ENCODE assay signal across 15 mouse cellular contexts in genomic region chr17:43138356-43138755, GRCm38 (mm10).
DNase-seq lines count a peak whose midpoint lies in the region; ATAC-seq and TF ChIP-seq lines count a peak whose summit lies in the region.
"Had no signal": no experiment of that assay in that cellular context is flagged by ENCODE, and none has a peak within 500 bp of the region (broad histone marks: within the 10 kb centered on the region; RNA-seq: fewer than 3 reads in every experiment).

No protein-coding gene starts in this region.

- peaks cover 2% of the 10 kb centered on the region for H3K4me1 ChIP-seq in testis, adult 2 months (ENCODE audit: control insufficient read depth, insufficient read depth, low read length)
- H3K4me1 ChIP-seq: embryonic facial prominence, embryonic 12.5 days; limb, embryonic 10.5 days; midbrain, embryonic 12.5 days had no signal

- TF ChIP-seq CTCF in testis, adult 2 months (IDR thresholded peaks at IDR 0.05; ENCODE audit: control insufficient read depth, insufficient read depth, insufficient replicate concordance, low read depth, low read length): no peak

- H3K27ac ChIP-seq in testis, adult 2 months (ENCODE audit: control insufficient read depth, insufficient read depth, low read depth, low read length): peak overlapping the region; percentile 84
- H3K27ac ChIP-seq: embryonic facial prominence, embryonic 12.5 days; limb, embryonic 10.5 days; midbrain, embryonic 12.5 days had no signal

- peak; percentile 79 for ATAC-seq in granulocyte monocyte progenitor cell, adult 5-6 weeks (replicated peaks; ENCODE audit: poor library complexity, severe bottlenecking)
- ATAC-seq: forebrain, embryonic 14.5 days had no signal

- no peaks in the 10 kb centered on the region for H3K36me3 ChIP-seq in testis, adult 2 months (ENCODE audit: control insufficient read depth, insufficient read depth, low read length)
- H3K36me3 ChIP-seq: embryonic facial prominence, embryonic 12.5 days; limb, embryonic 10.5 days; midbrain, embryonic 12.5 days had no signal

- no peak for TF ChIP-seq POLR2A in testis, adult 2 months (IDR thresholded peaks at IDR 0.05; ENCODE audit: control insufficient read depth, low read depth, low read length)

- DNase-seq in testis, postnatal 10 days (ENCODE audit: low spot score): no peak
- peak; percentile 37 to 43 for DNase-seq in lung, postnatal 4 days
- no peak for DNase-seq in B cell, adult 2 months
- no peak for DNase-seq in thymus, adult 18-20 months
- DNase-seq in cerebellum, adult 9-10 months: no peak
- DNase-seq: cerebellum, adult 8-10 months; gastrocnemius, postnatal 36 days; kidney, adult 8-10 months; thymus, postnatal 36 days had no signal

- H3K27me3 ChIP-seq in testis, adult 2 months (ENCODE audit: control insufficient read depth, insufficient read depth, low read length): no peaks in the 10 kb centered on the region
- H3K27me3 ChIP-seq: embryonic facial prominence, embryonic 12.5 days; midbrain, embryonic 12.5 days had no signal

- H3K4me3 ChIP-seq in testis, adult 2 months (ENCODE audit: control insufficient read depth, low read depth, low read length): peak overlapping the region; percentile 86
- H3K4me3 ChIP-seq: embryonic facial prominence, embryonic 12.5 days; limb, embryonic 10.5 days; midbrain, embryonic 12.5 days had no signal

Comparison
In these comparisons a context has a peak if more than half of its experiments do, and no peak if none do; other contexts are left out.
1. DNase-seq: peak in lung, postnatal 4 days (2 of 2); none in testis, postnatal 10 days (single experiment), B cell, adult 2 months (0 of 2), thymus, adult 18-20 months (0 of 2) and cerebellum, adult 9-10 months (single experiment).